Mouse (Mus musculus) neutrophil, adult 5-6 weeks (primary cell): ENCODE results near the gene Spef1. TPM values are rescaled to one million over a fixed set of nuclear protein-coding genes. Genes with fewer than 3 reads are reported as not detected.

Source experiments
- ATAC-seq: fragments of 151-379, 151-347 bp; 2 replicates; pipeline ENCODE4 v1.8.0; 2017; ENCODE audit warnings: mild to moderate bottlenecking, moderate TSS enrichment; ENCODE audit not compliant: insufficient number of reproducible peaks, poor library complexity, low FRiP score, severe bottlenecking; ENCODE audit errors: extremely low read depth
- total RNA-seq: library from RNA; stranded (forward); fragments of 200-1000 nt; gene quantifications from 2 replicates; pipeline ENCODE4 v1.2.3, GENCODE M21; 2017

Gene Spef1
- total RNA-seq, 1 experiment from 2014 or later, result 2.0 TPM

DNA sequence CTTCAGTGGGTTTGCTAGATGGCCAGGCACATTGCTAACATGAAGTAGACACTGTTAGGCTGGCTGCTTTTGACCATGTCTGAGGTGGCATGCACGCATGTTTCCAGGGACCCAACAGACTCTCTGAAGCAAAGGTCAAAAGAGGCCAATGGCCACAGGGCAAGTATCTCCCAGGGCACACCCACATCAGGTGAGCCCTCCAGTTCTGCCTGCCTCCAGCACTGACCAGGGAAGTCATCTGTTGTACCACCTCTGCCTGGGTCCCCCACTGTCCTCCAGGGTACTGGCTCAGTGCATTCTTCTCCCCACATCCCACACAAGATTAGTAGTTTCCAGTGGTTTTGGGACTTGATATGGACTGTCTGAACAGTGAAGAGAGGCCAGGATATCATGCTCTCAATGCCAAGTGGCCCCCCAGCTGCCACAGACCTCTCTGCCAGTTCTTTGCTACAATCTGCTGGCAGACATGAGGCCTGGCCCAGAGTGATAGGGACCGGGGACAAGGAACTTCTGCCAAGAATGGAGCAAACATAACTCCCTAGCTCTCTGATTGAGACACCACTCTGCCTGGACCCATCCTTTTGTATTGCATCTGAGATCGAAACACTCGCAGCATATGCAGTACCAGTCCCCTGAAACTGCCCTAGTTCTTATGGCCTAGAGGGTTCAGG, 22.2 kb upstream of the Spef1 start:
- no peak for ATAC-seq

DNA sequence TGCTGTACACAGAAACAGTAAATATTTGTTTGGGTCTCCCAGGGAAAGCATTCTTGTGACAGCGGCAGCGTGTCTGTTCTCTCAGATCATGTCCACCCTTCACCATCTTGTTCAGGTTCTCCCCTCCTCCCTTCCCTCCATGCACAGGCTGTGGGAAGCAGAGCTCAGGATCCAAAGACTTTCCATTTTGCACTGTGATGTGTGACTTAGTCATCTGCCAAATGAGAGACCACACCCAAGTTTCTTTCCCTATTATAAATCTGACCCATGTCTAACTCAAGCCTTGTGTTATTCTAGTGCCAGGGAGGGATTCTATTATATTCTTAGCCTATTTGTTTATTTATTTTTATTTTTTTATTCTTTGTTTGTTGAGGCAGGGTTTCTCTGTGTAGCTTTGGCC, 21.3 kb upstream of the Spef1 start:
- no peak for ATAC-seq

DNA sequence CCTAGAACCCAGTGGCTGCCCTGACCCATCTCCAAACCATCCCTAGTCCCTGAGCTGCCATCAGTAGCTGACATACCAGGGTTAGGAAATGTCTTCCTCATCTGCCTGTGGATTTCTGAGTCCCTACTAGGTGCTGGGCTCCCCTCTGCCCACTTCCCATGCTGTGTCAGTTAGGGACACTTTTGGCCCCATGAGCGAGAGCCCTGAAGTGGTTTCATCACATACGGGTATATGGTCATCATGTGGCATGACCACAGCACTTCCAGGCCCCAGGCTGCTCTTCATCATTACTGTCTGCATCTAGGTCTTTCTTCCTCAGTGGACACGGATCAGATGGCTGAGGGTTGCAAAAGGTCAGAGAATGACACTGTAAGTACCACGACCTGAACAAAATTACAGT, 19.7 kb upstream of the Spef1 start, which contains the start of gene Ap5s1:
Gene Ap5s1, plus strand, starts transcription at position 301 of the 400 bp plus-strand sequence.
- ATAC-seq, result no peak

DNA sequence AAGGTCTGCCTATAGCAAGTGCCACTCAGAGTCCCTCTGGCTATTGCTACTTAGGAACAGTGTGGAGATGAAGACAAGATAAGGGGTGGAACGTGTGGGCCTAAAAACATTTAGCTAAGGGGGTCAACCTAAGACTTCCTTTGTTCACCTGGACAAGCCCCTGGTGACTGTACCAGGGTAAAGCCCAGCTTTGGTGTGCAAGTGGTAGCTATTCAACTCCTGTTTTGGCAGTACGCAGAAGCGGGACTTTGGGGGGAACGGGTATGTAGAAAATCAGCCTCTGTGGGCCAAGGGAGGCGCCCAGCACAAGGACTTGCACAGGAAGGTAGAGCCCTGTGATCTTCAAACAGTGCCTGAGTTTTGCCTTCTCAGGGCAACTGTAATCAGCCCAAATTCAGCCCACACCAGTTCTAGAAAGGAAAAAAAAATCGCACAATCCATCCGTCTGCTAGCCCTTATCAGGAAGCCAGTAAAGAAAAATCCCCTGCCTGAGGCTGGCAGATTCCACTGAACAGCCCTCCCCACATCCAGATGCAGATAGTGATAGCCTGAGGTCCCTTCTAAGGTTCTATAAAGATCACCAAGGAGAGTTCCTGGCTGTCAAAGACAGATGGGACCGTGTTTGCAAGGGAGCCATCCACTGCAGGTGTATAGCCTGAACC, 18.6 kb upstream of the Spef1 start:
- no peak for ATAC-seq

DNA sequence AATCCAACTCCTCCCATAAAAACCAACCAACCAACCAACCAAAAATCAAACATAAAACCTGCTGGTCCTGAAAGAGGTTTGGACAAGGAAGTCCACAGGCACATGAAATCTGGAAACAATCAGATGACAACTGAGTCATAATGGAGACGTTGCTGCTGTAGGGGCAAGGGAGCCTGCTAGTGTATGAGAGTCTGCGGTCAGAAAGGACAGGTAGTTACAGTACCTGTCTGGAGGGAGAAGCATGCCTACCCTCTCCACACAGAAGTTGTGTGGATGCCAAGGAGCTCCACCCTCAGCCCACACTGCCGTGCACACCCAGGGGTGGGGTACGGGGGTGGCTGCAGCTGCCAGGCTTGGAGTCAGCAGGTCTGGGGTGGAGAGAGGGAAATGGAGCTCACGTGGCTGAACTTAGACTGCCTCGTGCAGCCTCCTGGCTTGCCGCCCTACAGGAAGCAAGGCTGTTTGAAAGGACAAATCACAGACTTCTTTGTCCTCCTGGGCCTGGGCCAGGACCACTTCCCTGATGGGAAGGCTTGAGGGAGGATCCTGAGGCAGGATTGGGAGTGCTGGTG, 17.4 kb upstream of the Spef1 start:
- ATAC-seq, result no peak

DNA sequence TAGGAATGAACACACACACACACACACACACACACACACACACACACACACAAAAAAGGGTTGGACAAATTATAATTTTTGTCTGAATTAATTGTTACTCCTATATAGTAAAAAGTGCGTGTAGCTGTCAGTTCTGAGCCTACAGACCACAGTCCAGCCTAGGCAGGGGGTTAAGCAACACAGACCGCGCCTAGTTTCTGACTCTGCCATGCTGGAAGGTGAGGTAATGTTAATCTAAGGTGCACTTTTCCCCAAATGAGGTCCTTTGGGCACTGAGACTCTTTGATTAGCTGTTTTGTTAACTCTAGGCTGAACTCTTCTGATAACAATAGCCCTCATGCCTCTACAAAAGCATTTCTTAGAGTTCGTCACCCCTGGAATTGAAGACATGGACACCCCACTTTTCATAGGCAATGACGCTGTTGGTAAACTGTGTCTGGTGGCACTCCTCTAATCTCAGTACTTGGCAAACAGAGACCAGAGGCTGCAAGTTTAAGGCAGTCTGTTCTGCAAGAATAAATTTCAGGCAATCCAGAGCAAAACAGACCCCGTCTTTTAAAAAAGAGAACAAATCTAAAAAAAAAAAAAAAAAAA, 16.8 kb upstream of the Spef1 start:
- no peak for ATAC-seq

DNA sequence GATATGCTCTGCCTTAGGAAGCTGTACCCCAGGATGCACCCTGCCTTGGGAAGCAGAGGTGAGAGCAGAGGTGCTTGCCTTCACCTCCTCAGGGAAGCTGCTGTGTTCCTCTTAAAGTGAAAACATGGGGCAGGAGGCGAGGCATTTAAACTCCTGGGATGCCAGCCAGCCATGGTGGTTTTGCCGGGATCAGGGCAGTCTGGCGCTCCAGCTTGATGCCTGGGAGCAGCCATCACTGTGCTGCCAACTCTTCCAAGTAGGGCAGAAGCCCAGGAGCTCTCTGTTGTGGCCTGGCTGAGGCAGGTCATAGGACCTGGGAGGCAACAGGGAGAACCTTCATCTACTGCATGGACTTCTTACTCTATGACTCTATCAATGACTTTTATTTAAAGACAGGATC, 14.2 kb upstream of the Spef1 start:
- ATAC-seq, result no peak

DNA sequence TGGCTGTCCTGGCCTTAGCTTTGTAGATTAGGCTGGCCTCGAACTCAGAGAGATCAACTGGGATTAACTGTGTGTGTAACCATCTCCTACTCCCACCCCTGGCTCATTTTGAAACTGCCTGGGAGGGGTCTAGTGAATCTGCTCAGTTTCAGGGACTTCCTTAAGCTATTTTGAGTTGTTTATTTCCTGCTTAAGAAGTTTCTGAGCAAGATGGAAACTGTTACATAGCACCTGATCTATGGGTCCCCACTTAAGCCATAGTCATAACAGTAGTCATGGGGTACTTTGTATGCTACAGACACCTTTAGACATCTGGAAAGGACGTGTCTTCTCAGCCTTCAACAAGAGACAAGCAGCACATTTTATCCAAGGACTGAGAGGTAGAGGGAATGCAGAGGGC, 13.6 kb upstream of the Spef1 start:
- no peak for ATAC-seq

DNA sequence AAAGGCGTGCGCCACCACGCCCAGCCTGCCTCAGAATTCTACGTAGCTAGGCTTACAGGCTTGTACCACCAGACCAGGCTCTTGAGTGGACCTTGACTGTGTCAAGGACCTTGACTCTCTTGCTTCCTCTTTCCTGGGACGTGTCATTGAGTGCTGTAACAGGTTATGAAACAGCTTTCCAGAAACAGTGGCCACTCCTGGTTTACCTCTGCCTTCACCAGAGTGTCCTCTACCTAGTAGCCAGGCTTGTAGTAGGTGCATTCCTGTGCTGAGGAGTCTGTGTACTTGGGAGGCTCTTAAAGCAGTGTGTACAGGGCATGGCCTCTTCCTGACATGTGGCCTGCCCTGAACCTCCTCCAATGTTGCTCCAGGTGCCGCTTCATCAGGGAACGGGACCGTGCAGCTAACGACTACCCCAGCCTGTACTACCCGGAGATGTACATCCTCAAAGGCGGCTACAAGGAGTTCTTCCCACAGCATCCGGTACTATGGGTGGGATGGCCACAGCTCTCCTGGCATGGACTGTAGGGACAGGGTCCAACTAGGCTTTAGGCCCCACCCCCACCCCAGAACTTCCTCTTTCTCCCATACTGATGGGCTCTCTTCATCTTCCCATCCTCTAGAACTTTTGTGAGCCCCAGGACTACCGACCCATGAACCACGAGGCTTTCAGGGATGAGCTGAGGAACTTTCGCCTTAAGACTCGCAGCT, 9.7 kb upstream of the Spef1 start:
- ATAC-seq, result peak; percentile 84

DNA sequence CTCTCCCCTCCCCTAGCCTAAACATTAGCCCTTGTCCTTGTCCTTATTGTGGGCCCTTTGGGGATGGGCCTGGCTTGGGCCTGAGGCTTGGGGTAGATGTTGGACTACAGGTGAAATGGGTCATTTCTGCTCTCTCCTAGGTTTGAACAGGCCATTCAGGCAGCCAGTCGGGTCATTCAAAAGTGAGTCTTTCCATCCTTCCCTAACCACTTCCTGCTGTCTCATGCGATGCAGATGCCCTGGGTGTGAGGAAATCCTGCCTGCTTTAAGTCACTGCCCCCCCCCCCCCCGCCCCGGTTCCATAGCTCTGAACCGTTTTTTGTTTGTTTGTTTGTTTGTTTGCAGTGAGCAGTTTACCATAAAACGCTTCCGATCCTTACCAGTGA, 3.9 kb upstream of the Spef1 start:
- 0 out of 2 replicates have a peak, but pooled peaks have one; percentile 17 for ATAC-seq

DNA sequence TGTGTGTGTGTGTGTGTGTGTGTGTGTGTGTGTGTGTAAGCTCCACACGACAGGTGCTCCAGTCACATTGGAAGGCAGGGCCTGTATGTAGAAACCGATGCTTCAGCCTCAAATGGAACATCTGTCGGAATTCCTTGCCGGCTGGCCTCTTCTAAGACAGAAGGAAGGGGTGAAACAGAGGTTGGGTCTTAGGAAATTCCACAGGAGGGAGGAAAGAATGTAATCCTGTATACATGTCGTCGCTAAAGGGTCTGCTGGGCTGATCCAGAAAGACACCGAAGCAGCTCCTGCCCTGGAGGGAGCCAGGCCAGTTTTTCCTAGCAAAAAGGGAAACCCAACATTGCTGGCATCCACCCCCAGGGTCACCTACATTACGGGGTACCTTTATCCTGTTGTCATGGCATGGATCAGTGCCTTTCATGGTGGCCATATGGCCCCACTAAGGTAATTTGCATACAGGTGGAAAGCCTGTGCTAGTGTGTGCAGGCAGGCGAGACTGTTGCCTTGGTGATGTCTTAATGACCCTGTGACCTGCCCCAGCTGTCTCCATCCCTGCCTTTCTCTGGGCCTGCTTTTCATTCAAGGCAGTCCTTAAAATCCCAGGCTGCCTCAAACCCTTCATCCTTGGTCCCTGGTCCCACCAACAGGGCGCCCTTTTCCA, 3.4 kb upstream of the Spef1 start:
- peak; percentile 67 for ATAC-seq

DNA sequence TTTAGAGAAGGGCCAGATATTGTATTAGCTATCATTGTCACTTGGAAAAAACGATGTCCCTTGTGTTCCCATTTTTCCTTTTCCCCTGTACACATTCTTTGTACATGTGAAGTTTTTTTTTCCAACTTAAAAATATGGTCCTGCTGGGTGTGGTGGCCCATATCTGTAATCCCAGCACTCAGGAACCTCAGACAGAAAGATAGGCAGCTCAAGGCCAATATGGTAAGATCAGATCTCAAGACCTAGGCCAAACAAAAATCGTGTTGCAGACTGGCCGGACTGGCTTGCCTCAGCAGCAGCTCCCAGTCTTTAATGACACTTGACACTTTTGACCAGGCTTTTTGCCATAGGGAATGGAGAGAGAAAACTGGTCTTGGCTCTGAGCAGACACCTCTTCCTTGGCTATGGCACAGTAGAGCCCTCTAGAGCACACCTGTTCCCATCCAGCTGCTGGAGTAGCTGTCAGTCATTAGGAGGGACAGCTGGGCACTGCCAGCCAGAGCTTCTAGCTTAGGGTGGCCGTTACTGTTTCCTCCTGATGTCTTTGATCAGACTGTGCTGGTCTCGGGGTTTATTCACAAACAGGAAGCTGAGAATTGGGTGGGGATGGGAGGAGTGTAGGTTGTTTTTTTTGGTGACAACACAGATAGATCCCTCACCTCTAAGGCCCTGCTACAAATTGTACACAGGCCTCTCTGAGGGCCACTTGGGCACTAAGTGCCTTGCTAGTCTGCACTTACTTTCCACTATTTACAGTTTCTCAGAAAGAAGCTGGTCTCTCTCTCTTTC, 2.6 kb upstream of the Spef1 start:
- ATAC-seq, result peak; percentile 30; the same call in 1 of the 2 replicates

DNA sequence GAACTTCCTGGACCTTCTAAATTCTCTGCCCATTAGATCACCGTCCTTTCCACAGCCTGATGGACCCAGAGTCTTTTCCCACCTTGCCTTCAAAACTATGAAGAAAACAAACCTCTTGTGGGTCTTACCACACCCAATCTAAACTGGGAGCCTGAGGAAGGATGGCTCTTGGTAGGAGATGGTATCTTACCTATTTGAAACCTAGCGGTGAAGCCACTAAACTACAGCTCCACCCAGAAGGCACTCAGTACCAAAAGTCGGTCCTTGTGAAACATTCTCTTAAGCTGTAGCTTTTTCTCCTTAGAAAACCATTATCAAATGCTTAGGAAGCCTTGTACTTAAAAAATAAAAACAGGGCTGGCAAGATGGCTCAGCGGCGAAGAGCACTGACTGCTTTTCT, 1.2 kb upstream of the Spef1 start:
- no peak for ATAC-seq

DNA sequence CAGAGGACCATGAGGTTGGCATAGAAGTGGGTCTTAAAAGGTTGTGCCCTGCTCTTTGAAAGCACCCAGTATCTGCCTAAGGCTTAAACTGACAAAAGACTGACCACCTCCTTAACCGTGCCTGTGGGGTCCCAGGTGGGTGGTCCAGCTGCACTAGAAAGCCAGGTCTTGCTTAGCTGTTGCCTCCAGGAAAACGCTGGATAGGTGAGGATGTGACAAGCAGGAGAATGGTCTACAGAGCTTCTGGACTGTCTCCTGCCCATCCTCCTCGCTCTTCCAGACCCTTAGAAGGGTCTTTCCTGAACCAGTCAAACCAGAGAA, 480 bp upstream of the Spef1 start:
- ATAC-seq, result no peak

DNA sequence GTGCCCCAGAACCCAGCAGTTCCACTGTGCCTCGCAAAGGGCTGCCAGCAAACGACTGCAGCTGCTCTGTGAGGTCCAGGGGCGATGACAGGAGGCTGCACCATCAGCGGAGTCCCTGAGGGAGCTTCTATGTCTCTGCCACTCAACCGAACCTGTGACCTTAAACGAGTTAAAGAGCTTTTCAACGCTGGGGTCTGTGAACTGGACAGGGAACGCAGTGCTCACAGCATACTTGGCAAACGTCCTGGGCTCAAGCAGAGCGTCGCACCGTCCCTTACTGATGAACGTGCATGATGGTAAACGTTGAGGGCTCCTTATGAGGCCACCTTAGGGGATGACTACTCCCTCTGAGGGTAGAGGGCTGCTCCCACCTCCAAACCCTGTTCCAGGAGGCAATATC, 739 bp downstream of the Spef1 start:
- ATAC-seq, result no peak

DNA sequence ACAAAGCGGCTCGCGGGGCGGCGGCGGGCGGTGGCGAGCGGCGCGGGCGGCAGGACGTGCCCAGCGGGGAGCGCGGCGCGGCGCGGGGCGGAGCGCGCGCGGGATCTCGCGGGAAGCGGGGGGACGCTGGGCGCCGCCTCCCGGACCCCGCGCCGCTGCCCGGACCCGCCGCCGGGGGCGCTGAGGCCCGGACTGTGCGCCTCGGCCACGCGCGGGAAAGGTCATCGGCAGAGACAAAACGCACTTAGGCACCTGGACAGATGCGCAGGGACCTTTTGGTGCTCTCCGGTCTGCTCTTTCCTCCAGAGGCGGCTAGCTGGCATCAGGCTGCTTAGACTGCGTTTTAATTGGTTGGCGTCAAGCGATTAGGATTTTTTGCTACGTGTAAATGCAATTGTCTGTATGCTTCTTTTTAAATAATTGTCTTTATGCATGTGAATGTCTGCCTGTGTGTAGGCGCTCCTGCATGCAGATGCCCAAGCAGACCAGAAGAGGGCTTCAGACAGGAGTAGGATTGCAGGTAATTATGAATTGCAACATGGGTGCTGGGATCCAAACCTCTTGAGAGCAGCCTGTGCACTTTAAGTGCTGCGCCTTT, 7.0 kb downstream of the Spef1 start, which contains the start of gene Cenpb:
Gene Cenpb, minus strand, starts transcription at position 78 of the 598 bp plus-strand sequence.
- ATAC-seq, result peak; percentile 33; the same call in 1 of the 2 replicates

DNA sequence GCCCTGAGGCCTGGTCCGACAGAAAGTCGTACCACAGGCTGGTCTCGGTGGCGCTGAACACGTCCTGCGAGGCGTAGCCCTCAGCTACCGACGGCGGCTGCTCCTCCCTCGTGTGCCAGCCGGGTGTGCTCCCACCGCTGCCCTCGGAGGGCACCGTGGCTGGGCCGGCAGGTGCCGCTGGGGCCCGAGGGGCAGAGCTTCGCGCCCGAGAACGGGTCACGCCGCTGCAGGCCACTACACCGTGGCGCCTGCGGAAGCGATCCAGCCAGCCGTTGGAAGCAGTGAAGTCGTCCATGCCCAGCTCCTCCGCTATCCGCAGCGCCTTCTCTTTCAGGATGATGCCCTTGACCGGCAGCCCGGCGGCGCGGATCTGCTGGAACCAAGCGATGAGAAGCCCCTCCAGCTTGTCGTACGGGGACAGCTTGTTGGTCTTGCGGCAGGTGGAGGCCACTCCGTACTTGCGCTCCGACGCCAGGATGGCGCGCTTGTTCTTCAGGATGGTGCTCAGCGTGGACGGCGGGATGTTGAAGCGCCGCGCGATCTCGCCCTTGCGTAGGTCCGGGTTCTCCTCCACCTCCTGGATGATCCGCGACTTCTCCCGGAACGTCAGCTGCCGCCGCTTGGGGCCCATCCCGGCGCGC, 7.7 kb downstream of the Spef1 start:
- peak; percentile 11; the same call in 1 of the 2 replicates for ATAC-seq
